ENCODE assay signal across 12 mouse cellular contexts in genomic region chr8:122419881-122420555, GRCm38 (mm10). TPM values are rescaled to one million over a fixed set of nuclear protein-coding genes. Genes with fewer than 3 reads are reported as not detected.
DNase-seq lines count a peak whose midpoint lies in the region; ATAC-seq and TF ChIP-seq lines count a peak whose summit lies in the region.
"Had no signal": no experiment of that assay in that cellular context is flagged by ENCODE, and none has a peak within 500 bp of the region (broad histone marks: within the 10 kb centered on the region; RNA-seq: fewer than 3 reads in every experiment).

No protein-coding gene starts in this region.

- no peak for TF ChIP-seq POLR2A in cerebellum, adult 2 months (IDR thresholded peaks at IDR 0.05; ENCODE audit: borderline replicate concordance, insufficient read depth, low read length)

- H3K36me3 ChIP-seq in embryonic facial prominence, embryonic 13.5 days = peaks cover 44% of the 10 kb centered on the region
- H3K36me3 ChIP-seq in embryonic facial prominence, embryonic 10.5 days (replicated peaks) = peaks cover 55% of the 10 kb centered on the region

- no peak overlapping the region for H3K9ac ChIP-seq in embryonic facial prominence, embryonic 13.5 days
- H3K9ac ChIP-seq: heart, embryonic 15.5 days had no signal

- H3K27ac ChIP-seq in embryonic facial prominence, embryonic 13.5 days = 0 out of 2 replicates have a peak overlapping the region, but pooled peaks have one; percentile 8
- no peak overlapping the region for H3K27ac ChIP-seq in embryonic facial prominence, embryonic 10.5 days (replicated peaks)
- H3K27ac ChIP-seq in layer of hippocampus, adult 2 months = no peak overlapping the region
- no peak overlapping the region for H3K27ac ChIP-seq in cerebellum, adult 2 months (ENCODE audit: insufficient read depth, low read length)
- H3K27ac ChIP-seq: forebrain, embryonic 10.5 days; heart, embryonic 15.5 days; macrophage had no signal

- no peak overlapping the region for H3K4me3 ChIP-seq in embryonic facial prominence, embryonic 13.5 days
- H3K4me3 ChIP-seq in embryonic facial prominence, embryonic 10.5 days = no peak overlapping the region
- no peak overlapping the region for H3K4me3 ChIP-seq in layer of hippocampus, adult 2 months
- no peak overlapping the region for H3K4me3 ChIP-seq in cerebellum, adult 2 months (replicated peaks; ENCODE audit: insufficient read depth, low read depth, low read length)
- H3K4me3 ChIP-seq: forebrain, embryonic 10.5 days; heart, embryonic 15.5 days had no signal

- no peak for ATAC-seq in embryonic facial prominence, embryonic 13.5 days (ENCODE audit: insufficient number of reproducible peaks, insufficient read depth, low FRiP score, low TSS enrichment, low read depth)
- ATAC-seq in monocyte, adult 5-6 weeks (replicated peaks; ENCODE audit: insufficient number of reproducible peaks, low FRiP score, low TSS enrichment, poor library complexity, severe bottlenecking) = no peak

- no peak overlapping the region for H3K4me2 ChIP-seq in embryonic facial prominence, embryonic 13.5 days
- H3K4me2 ChIP-seq: heart, embryonic 15.5 days had no signal

- H3K27me3 ChIP-seq in embryonic facial prominence, embryonic 13.5 days = no peaks in the 10 kb centered on the region
- H3K27me3 ChIP-seq in embryonic facial prominence, embryonic 10.5 days (replicated peaks; ENCODE audit: low read depth, poor library complexity, severe bottlenecking) = no peaks in the 10 kb centered on the region
- no peaks in the 10 kb centered on the region for H3K27me3 ChIP-seq in cerebellum, adult 2 months (ENCODE audit: control insufficient read depth, insufficient read depth, low read length)
- H3K27me3 ChIP-seq: heart, embryonic 15.5 days had no signal

- no peaks in the 10 kb centered on the region for H3K4me1 ChIP-seq in embryonic facial prominence, embryonic 13.5 days
- no peaks in the 10 kb centered on the region for H3K4me1 ChIP-seq in embryonic facial prominence, embryonic 10.5 days
- peaks cover 12% of the 10 kb centered on the region for H3K4me1 ChIP-seq in cerebellum, adult 2 months (ENCODE audit: control insufficient read depth, insufficient read depth, low read length)
- H3K4me1 ChIP-seq: forebrain, embryonic 10.5 days had no signal

- H3K9me3 ChIP-seq in embryonic facial prominence, embryonic 13.5 days = no peaks in the 10 kb centered on the region
- H3K9me3 ChIP-seq in embryonic facial prominence, embryonic 10.5 days = no peaks in the 10 kb centered on the region
- H3K9me3 ChIP-seq: forebrain, embryonic 10.5 days; heart, embryonic 15.5 days had no signal

- peak; percentile 16; the same call in 1 of the 2 replicates for TF ChIP-seq CTCF in layer of hippocampus, adult 2 months (conservative IDR thresholded peaks at IDR 0.05)
- TF ChIP-seq CTCF in cerebellum, adult 2 months (IDR thresholded peaks at IDR 0.05; ENCODE audit: borderline replicate concordance, insufficient read depth, low read depth, low read length) = no peak

- 75% methylated on average over 9 of the region's 9 CpGs for WGBS in embryonic facial prominence, embryonic 13.5 days
- WGBS in embryonic facial prominence, embryonic 10.5 days = 73% methylated on average over 9 of the region's 9 CpGs
- 16% methylated on average over 9 of the region's 9 CpGs for WGBS in cerebellum, adult 2 months

- no peak for DNase-seq in embryonic facial prominence, embryonic 10.5 days (ENCODE audit: low spot score)
- no peak for DNase-seq in layer of hippocampus, adult 2 months (ENCODE audit: low spot score in 2 of 2)
- DNase-seq in layer of hippocampus, postnatal 36 days = no peak
- peak; percentile 59 to 69 for DNase-seq in frontal cortex, postnatal 36 days (ENCODE audit: low spot score in 2 of 2)
- DNase-seq in lung, postnatal 14 days = peak; percentile 41
- DNase-seq in cerebellum, adult 2 months = no peak
- DNase-seq: kidney, adult 11 months had no signal

RNA-seq across cellular contexts. Expression of gene Il17c, which starts 1.8 kb away (rescaled TPM):
- polyA plus RNA-seq in embryonic facial prominence, embryonic 13.5 days (2015; fragmentation: Nextera tagmentation; extraction: Ambion mirVana) = 0.31 TPM in 1 of 2 replicates, not detected in the other
- 0.29 TPM in 1 of 2 replicates, not detected in the other for polyA plus RNA-seq in embryonic facial prominence, embryonic 10.5 days (2016; fragmentation: Nextera tagmentation; extraction: Ambion mirVana)
- total RNA-seq in layer of hippocampus, adult 2 months (2021) = not detected
- total RNA-seq in layer of hippocampus, postnatal 36 days (2021) = not detected
- total RNA-seq in monocyte, adult 5-6 weeks (2017) = not detected in 3 replicates
- 0.27 and 0.49 TPM in 2 replicates for polyA plus RNA-seq in cerebellum, adult 2 months (2012; rRNA removed)
- polyA plus RNA-seq: heart, embryonic 15.5 days; macrophage had no signal

RNA-seq across cellular contexts. Expression of gene Cyba, which starts 12.7 kb away (rescaled TPM):
- 118 and 120 TPM in 2 replicates for polyA plus RNA-seq in embryonic facial prominence, embryonic 13.5 days (2015; fragmentation: Nextera tagmentation; extraction: Ambion mirVana)
- 60.2 and 62.6 TPM in 2 replicates for polyA plus RNA-seq in embryonic facial prominence, embryonic 10.5 days (2016; fragmentation: Nextera tagmentation; extraction: Ambion mirVana)
- 10 to 100 TPM in 1 of 2 experiments, 1 to 10 TPM in 1; 10.0 to 10.7 TPM for total RNA-seq in layer of hippocampus, adult 2 months (2021)
- total RNA-seq in layer of hippocampus, postnatal 36 days (2021) = 10 to 100 TPM; 10.0 to 10.2 TPM
- 340 to 389 TPM (median 367 TPM) in 3 replicates for total RNA-seq in monocyte, adult 5-6 weeks (2017)
- 12.0 and 15.5 TPM in 2 replicates for polyA plus RNA-seq in cerebellum, adult 2 months (2012; rRNA removed)

RNA-seq across cellular contexts. Expression of gene Mvd, which starts 23.2 kb away (rescaled TPM):
- 34.8 and 43.3 TPM in 2 replicates for polyA plus RNA-seq in embryonic facial prominence, embryonic 13.5 days (2015; fragmentation: Nextera tagmentation; extraction: Ambion mirVana)
- polyA plus RNA-seq in embryonic facial prominence, embryonic 10.5 days (2016; fragmentation: Nextera tagmentation; extraction: Ambion mirVana) = 51.2 and 59.9 TPM in 2 replicates
- 10 to 100 TPM; 16.7 to 17.6 TPM for total RNA-seq in layer of hippocampus, adult 2 months (2021)
- 10 to 100 TPM; 19.1 to 20.6 TPM for total RNA-seq in layer of hippocampus, postnatal 36 days (2021)
- 4.5 to 9.2 TPM (median 8.8 TPM) in 3 replicates for total RNA-seq in monocyte, adult 5-6 weeks (2017)
- polyA plus RNA-seq in cerebellum, adult 2 months (2012; rRNA removed) = 43.6 and 45.2 TPM in 2 replicates

RNA-seq across cellular contexts. Expression of gene Snai3, which starts 40.5 kb away (rescaled TPM):
- polyA plus RNA-seq in embryonic facial prominence, embryonic 13.5 days (2015; fragmentation: Nextera tagmentation; extraction: Ambion mirVana) = 1.2 TPM in 2 replicates
- 0.57 and 0.67 TPM in 2 replicates for polyA plus RNA-seq in embryonic facial prominence, embryonic 10.5 days (2016; fragmentation: Nextera tagmentation; extraction: Ambion mirVana)
- total RNA-seq in layer of hippocampus, adult 2 months (2021) = not detected
- not detected for total RNA-seq in layer of hippocampus, postnatal 36 days (2021)
- total RNA-seq in monocyte, adult 5-6 weeks (2017) = 1.6 TPM in 1 of 3 replicates, not detected in the others
- 0.13 TPM in 1 of 2 replicates, not detected in the other for polyA plus RNA-seq in cerebellum, adult 2 months (2012; rRNA removed)
- polyA plus RNA-seq: macrophage had no signal

RNA-seq across cellular contexts. Expression of gene Zc3h18, which starts 43.6 kb away (rescaled TPM):
- 54.8 and 59.1 TPM in 2 replicates for polyA plus RNA-seq in embryonic facial prominence, embryonic 13.5 days (2015; fragmentation: Nextera tagmentation; extraction: Ambion mirVana)
- 81.8 and 82.5 TPM in 2 replicates for polyA plus RNA-seq in embryonic facial prominence, embryonic 10.5 days (2016; fragmentation: Nextera tagmentation; extraction: Ambion mirVana)
- total RNA-seq in layer of hippocampus, adult 2 months (2021) = 10 to 100 TPM; 39.2 to 40.2 TPM
- total RNA-seq in layer of hippocampus, postnatal 36 days (2021) = 10 to 100 TPM; 38.9 to 39.1 TPM
- 57.4 to 76.1 TPM (median 69.7 TPM) in 3 replicates for total RNA-seq in monocyte, adult 5-6 weeks (2017)
- polyA plus RNA-seq in cerebellum, adult 2 months (2012; rRNA removed) = 39.2 and 40.1 TPM in 2 replicates

Comparison
In these comparisons a context has a peak if more than half of its experiments do, and no peak if none do; other contexts are left out.
1. DNase-seq: peak in frontal cortex, postnatal 36 days (2 of 2) and lung, postnatal 14 days (single experiment); none in embryonic facial prominence, embryonic 10.5 days (single experiment), layer of hippocampus, adult 2 months (0 of 2), layer of hippocampus, postnatal 36 days (0 of 2) and cerebellum, adult 2 months (0 of 2).
2. RNA of gene Cyba, which starts 12.7 kb away (total RNA-seq): 340 to 389 TPM in monocyte, adult 5-6 weeks; 10.0 to 10.7 TPM in layer of hippocampus, adult 2 months and 10.0 to 10.2 TPM in layer of hippocampus, postnatal 36 days; every median in the first group is over 10 times any median in the second.